Mouse (Mus musculus) stomach, postnatal 0 days (tissue): ENCODE data around the gene Atp13a2. TPM values are rescaled to one million over a fixed set of nuclear protein-coding genes. Genes with fewer than 3 reads are reported as not detected.

Experiments used
- ATAC-seq: fragments of 200-750 bp; cut with Nextera tagmentation; 2 replicates; pipeline ENCODE4 v1.8.0; 2017; ENCODE audit not compliant: low FRiP score, low TSS enrichment
- DNase-seq: peaks from one replicate; pipeline ENCODE4 v3.0.0-alpha.2; 2016; ENCODE audit warnings: low spot score
- H3K27ac ChIP-seq: fragments of 300-500 bp; sonication (generic); replicated peaks from 2 replicates; pipeline ENCODE4 v1.5.1; 2014; ENCODE audit warnings: mild to moderate bottlenecking, control low read depth
- H3K27me3 ChIP-seq: fragments of 300-500 bp; sonication (generic); 2 replicates; pipeline ENCODE4 v1.6.1; 2014; ENCODE audit warnings: low read length; ENCODE audit not compliant: control insufficient read depth, insufficient read depth
- H3K36me3 ChIP-seq: fragments of 300-500 bp; sonication (generic); 2 replicates; pipeline ENCODE4 v1.6.1; 2014; ENCODE audit warnings: low read length, mixed read lengths; ENCODE audit not compliant: control insufficient read depth, insufficient read depth
- H3K4me1 ChIP-seq: fragments of 300-500 bp; sonication (generic); replicated peaks from 2 replicates; pipeline ENCODE4 v1.6.1; 2014; ENCODE audit warnings: antibody characterized with exemption; ENCODE audit not compliant: control insufficient read depth, insufficient read depth
- H3K4me2 ChIP-seq: fragments of 300-500 bp; sonication (generic); replicated peaks from 2 replicates; pipeline ENCODE4 v1.6.1; 2014; ENCODE audit warnings: low read depth, mild to moderate bottlenecking, control low read depth, moderate library complexity
- H3K4me3 ChIP-seq: fragments of 300-500 bp; sonication (generic); 2 replicates; pipeline ENCODE4 v1.5.1; 2014; ENCODE audit warnings: low read depth, low read length, control low read depth
- H3K9ac ChIP-seq: fragments of 300-500 bp; sonication (generic); 2 replicates; pipeline ENCODE4 v1.6.1; 2014; ENCODE audit warnings: mild to moderate bottlenecking, low read length, control low read depth, mixed read lengths
- H3K9me3 ChIP-seq: fragments of 300-500 bp; sonication (generic); 2 replicates; pipeline ENCODE4 v1.6.1; 2016; ENCODE audit warnings: low read length; ENCODE audit not compliant: control insufficient read depth
- CTCF ChIP-seq: IDR thresholded peaks from 2 replicates; pipeline ENCODE4 v1.5.1; 2016; ENCODE audit warnings: antibody characterized with exemption, low read depth, mild to moderate bottlenecking, moderate library complexity
- EP300 ChIP-seq: optimal IDR thresholded peaks from 2 replicates; pipeline ENCODE3; 2016; ENCODE audit warnings: antibody characterized with exemption
- WGBS: fragments of 180-500 bp; shearing (Covaris S2); extraction: QIAGEN DNeasy Blood & Tissue Kit; methylation state at CpG from one replicate; pipeline ENCODE4 v1.1.7; 2014; 5-methylcytosine and 5-hydroxymethylcytosine counted together
- polyA plus RNA-seq: library from polyadenylated mRNA; unstranded; fragments of >200 nt; fragmentation: Nextera tagmentation; extraction: Ambion mirVana; gene quantifications from 2 replicates; pipeline ENCODE4 v1.2.1, GENCODE M21; 2015

The Atp13a2 gene
- polyA plus RNA-seq, 1 experiment from 2014 or later = 14.4 TPM

- Histone ChIP-seq H3K27me3 (no peaks in the 10 kb centered on the region), H3K27ac (no peak overlapping the region), H3K4me3 (no peak overlapping the region), H3K9me3 (no peaks in the 10 kb centered on the region), H3K9ac (no peak overlapping the region), H3K4me2 (no peak overlapping the region), H3K36me3 (no peaks in the 10 kb centered on the region), H3K4me1 (no peaks in the 10 kb centered on the region)
- peak; percentile 31; the same call in 1 of the 2 replicates for ATAC-seq
- no peak for TF ChIP-seq CTCF
- WGBS = 80% methylated on average over 18 of the region's 18 CpGs
- DNase-seq = no peak
Measured at GRCm38 (mm10) chr4:140951861-140952641, 34.6 kb upstream of the Atp13a2 start.

- Histone ChIP-seq H3K4me1 (no peaks in the 10 kb centered on the region), H3K27me3 (no peaks in the 10 kb centered on the region), H3K27ac (no peak overlapping the region), H3K4me3 (peak overlapping the region; percentile 45), H3K36me3 (no peaks in the 10 kb centered on the region), H3K9ac (peak overlapping the region; percentile 50; the same call in 1 of the 2 replicates), H3K9me3 (no peaks in the 10 kb centered on the region), H3K4me2 (peak overlapping the region; percentile 63)
- TF ChIP-seq EP300 = no peak
- TF ChIP-seq CTCF = no peak
- 9% methylated on average over 17 of the region's 17 CpGs for WGBS
- ATAC-seq (no peak), DNase-seq (no peak)
Measured at GRCm38 (mm10) chr4:140957131-140957702, 29.5 kb upstream of the Atp13a2 start.

GRCm38 (mm10) chr4:140957725-140958124, 28.9 kb upstream of the Atp13a2 start:
- peak; percentile 74 for DNase-seq
- Histone ChIP-seq H3K9ac (peak overlapping the region; percentile 50; the same call in 1 of the 2 replicates), H3K9me3 (no peaks in the 10 kb centered on the region), H3K27ac (no peak overlapping the region), H3K4me2 (peak overlapping the region; percentile 63), H3K4me1 (no peaks in the 10 kb centered on the region), H3K27me3 (no peaks in the 10 kb centered on the region), H3K36me3 (no peaks in the 10 kb centered on the region), H3K4me3 (peak overlapping the region; percentile 45)
- TF ChIP-seq EP300 (no peak), CTCF (peak; percentile 97)
- no peak for ATAC-seq
- WGBS = 0% methylated on average over 13 of the region's 13 CpGs

GRCm38 (mm10) chr4:140958319-140958718, 28.4 kb upstream of the Atp13a2 start:
- Histone ChIP-seq H3K27me3 (no peaks in the 10 kb centered on the region), H3K9me3 (no peaks in the 10 kb centered on the region), H3K27ac (no peak overlapping the region), H3K36me3 (no peaks in the 10 kb centered on the region), H3K4me3 (no peak overlapping the region), H3K9ac (no peak overlapping the region), H3K4me1 (no peaks in the 10 kb centered on the region), H3K4me2 (no peak overlapping the region)
- DNase-seq (no peak), ATAC-seq (no peak)
- WGBS = 57% methylated on average over 6 of the region's 6 CpGs
- TF ChIP-seq CTCF (no peak), EP300 (no peak)

- H3K4me3 ChIP-seq = no peak overlapping the region
- TF ChIP-seq EP300 (no peak), CTCF (no peak)
- H3K9me3 ChIP-seq = no peaks in the 10 kb centered on the region
- H3K36me3 ChIP-seq = no peaks in the 10 kb centered on the region
- no peak overlapping the region for H3K4me2 ChIP-seq
- H3K9ac ChIP-seq = no peak overlapping the region
- no peaks in the 10 kb centered on the region for H3K27me3 ChIP-seq
- ATAC-seq = no peak
- DNase-seq = no peak
- no peak overlapping the region for H3K27ac ChIP-seq
- WGBS = 73% methylated on average over 7 of the region's 7 CpGs
- H3K4me1 ChIP-seq = no peaks in the 10 kb centered on the region
Measured at GRCm38 (mm10) chr4:140959128-140959679, 27.5 kb upstream of the Atp13a2 start.
